Mouse (Mus musculus): ENCODE data around the gene Prkce. TPM values are rescaled to one million over a fixed set of nuclear protein-coding genes. Genes with fewer than 3 reads are reported as not detected.

Gene Prkce
- polyA plus RNA-seq, 1 experiment from 2014 or later: 18.7 TPM

- no peak for ATAC-seq (ENCODE audit: low FRiP score)
- 74% methylated on average over 3 of the region's 3 CpGs for WGBS
- no peak overlapping the region for H3K4me3 ChIP-seq
- H3K9ac ChIP-seq: no peak overlapping the region
- H3K27me3 ChIP-seq: no peaks in the 10 kb centered on the region
- H3K4me1 ChIP-seq (replicated peaks): no peaks in the 10 kb centered on the region; the same call in 1 of the 2 replicates
- H3K27ac ChIP-seq: no peak overlapping the region
- H3K36me3 ChIP-seq: no peaks in the 10 kb centered on the region
- no peak overlapping the region for H3K4me2 ChIP-seq
- no peaks in the 10 kb centered on the region for H3K9me3 ChIP-seq
Measured at GRCm38 (mm10) chr17:86337076-86337475, 169.5 kb downstream of the Prkce start.

DNA sequence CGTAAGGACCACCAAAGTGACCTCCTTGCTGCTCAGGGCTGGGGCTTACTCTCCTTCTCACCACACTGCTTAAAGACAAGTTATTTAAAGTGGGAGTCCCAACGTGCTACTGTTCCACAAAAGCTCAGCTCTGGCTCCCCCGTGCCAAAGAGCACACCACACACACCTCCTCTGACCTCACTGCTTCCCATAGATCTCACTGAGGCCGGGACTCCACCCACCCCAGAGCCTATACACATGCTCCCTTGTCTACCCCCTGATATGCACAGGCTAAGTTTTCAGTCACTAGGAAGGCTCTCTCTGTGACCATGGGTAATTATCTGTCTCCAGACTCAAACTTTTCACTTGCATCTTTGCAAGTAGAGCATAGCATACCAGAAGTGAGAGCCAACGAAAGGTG lies 170.7 kb downstream of the Prkce start:
- 82% methylated on average over 5 of the region's 5 CpGs for WGBS
- ATAC-seq (ENCODE audit: low FRiP score): no peak
- Histone ChIP-seq H3K9ac (no peak overlapping the region), H3K27ac (no peak overlapping the region), H3K4me2 (no peak overlapping the region), H3K9me3 (no peaks in the 10 kb centered on the region), H3K4me1 (replicated peaks) (no peaks in the 10 kb centered on the region; the same call in 1 of the 2 replicates), H3K4me3 (no peak overlapping the region), H3K27me3 (no peaks in the 10 kb centered on the region), H3K36me3 (no peaks in the 10 kb centered on the region)

GRCm38 (mm10) chr17:86344032-86344431 lies 176.4 kb downstream of the Prkce start:
- no peak overlapping the region for H3K9ac ChIP-seq
- 83% methylated on average over 8 of the region's 8 CpGs for WGBS
- H3K36me3 ChIP-seq: no peaks in the 10 kb centered on the region
- H3K27me3 ChIP-seq: no peaks in the 10 kb centered on the region
- no peak overlapping the region for H3K4me2 ChIP-seq
- ATAC-seq (ENCODE audit: low FRiP score): no peak
- H3K4me3 ChIP-seq: no peak overlapping the region
- H3K27ac ChIP-seq: no peak overlapping the region
- 0 out of 2 replicates have a peak, but pooled peaks cover 4% of the 10 kb centered on the region for H3K4me1 ChIP-seq (replicated peaks)
- no peaks in the 10 kb centered on the region for H3K9me3 ChIP-seq

- H3K36me3 ChIP-seq: no peaks in the 10 kb centered on the region
- H3K9ac ChIP-seq: no peak overlapping the region
- H3K4me2 ChIP-seq: no peak overlapping the region
- peaks cover 6% of the 10 kb centered on the region for H3K4me1 ChIP-seq (replicated peaks)
- H3K9me3 ChIP-seq: no peaks in the 10 kb centered on the region
- no peak overlapping the region for H3K27ac ChIP-seq
- no peak overlapping the region for H3K4me3 ChIP-seq
- ATAC-seq (ENCODE audit: low FRiP score): no peak
- 79% methylated on average over 22 of the region's 22 CpGs for WGBS
- H3K27me3 ChIP-seq: no peaks in the 10 kb centered on the region
Measured at GRCm38 (mm10) chr17:86345234-86346005, 177.8 kb downstream of the Prkce start.

GRCm38 (mm10) chr17:86350236-86350635 lies 182.7 kb downstream of the Prkce start:
- Histone ChIP-seq H3K4me1 (replicated peaks) (peaks cover 21% of the 10 kb centered on the region), H3K27me3 (no peaks in the 10 kb centered on the region), H3K4me2 (no peak overlapping the region), H3K9me3 (no peaks in the 10 kb centered on the region), H3K36me3 (no peaks in the 10 kb centered on the region), H3K27ac (peak overlapping the region; percentile 55), H3K4me3 (no peak overlapping the region), H3K9ac (no peak overlapping the region; the same call in 1 of the 2 replicates)
- no peak for ATAC-seq (ENCODE audit: low FRiP score)
- WGBS: 72% methylated on average over 3 of the region's 3 CpGs

DNA sequence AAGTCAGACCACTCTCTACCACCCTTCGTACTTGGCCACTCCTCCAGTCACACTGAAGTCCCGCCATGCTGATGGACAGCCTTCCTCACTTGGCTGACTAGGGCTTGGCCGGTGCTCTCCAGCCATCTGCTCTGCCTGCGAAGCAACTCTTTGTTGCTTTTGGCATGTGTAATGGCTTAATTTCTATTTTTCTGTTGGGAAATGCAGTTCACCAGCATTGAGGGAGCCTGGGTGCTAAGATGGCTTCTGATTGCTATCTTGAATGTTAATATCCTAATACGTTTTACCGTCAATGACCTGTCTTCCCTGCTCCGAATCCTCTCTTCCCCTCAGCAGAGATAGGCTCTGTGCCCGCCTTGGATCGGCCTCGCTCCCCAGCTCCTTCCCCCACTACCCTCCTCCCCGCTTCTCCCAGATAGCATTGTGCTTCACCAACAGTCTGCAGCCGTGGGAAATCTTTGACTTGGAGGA lies 183.2 kb downstream of the Prkce start:
- no peaks in the 10 kb centered on the region for H3K36me3 ChIP-seq
- peak overlapping the region; percentile 55 for H3K27ac ChIP-seq
- no peak overlapping the region; the same call in 1 of the 2 replicates for H3K9ac ChIP-seq
- 53% methylated on average over 12 of the region's 12 CpGs for WGBS
- no peaks in the 10 kb centered on the region for H3K27me3 ChIP-seq
- H3K4me1 ChIP-seq (replicated peaks): peaks cover 20% of the 10 kb centered on the region
- H3K9me3 ChIP-seq: no peaks in the 10 kb centered on the region
- no peak overlapping the region for H3K4me3 ChIP-seq
- no peak for ATAC-seq (ENCODE audit: low FRiP score)
- H3K4me2 ChIP-seq: no peak overlapping the region

- Histone ChIP-seq H3K27me3 (no peaks in the 10 kb centered on the region), H3K36me3 (no peaks in the 10 kb centered on the region), H3K4me3 (no peak overlapping the region), H3K4me2 (no peak overlapping the region), H3K27ac (no peak overlapping the region), H3K4me1 (replicated peaks) (peaks cover 25% of the 10 kb centered on the region), H3K9me3 (no peaks in the 10 kb centered on the region), H3K9ac (no peak overlapping the region)
- 83% methylated on average over 4 of the region's 4 CpGs for WGBS
- ATAC-seq (ENCODE audit: low FRiP score): no peak
Measured at GRCm38 (mm10) chr17:86351282-86351681, 183.7 kb downstream of the Prkce start.

GRCm38 (mm10) chr17:86352247-86353037 lies 184.9 kb downstream of the Prkce start:
- no peak for ATAC-seq (ENCODE audit: low FRiP score)
- Histone ChIP-seq H3K27ac (no peak overlapping the region), H3K4me3 (no peak overlapping the region), H3K9ac (no peak overlapping the region), H3K27me3 (no peaks in the 10 kb centered on the region), H3K9me3 (no peaks in the 10 kb centered on the region), H3K4me1 (replicated peaks) (peaks cover 27% of the 10 kb centered on the region), H3K36me3 (no peaks in the 10 kb centered on the region), H3K4me2 (no peak overlapping the region)
- 87% methylated on average over 12 of the region's 12 CpGs for WGBS

- Histone ChIP-seq H3K27ac (no peak overlapping the region), H3K9me3 (no peaks in the 10 kb centered on the region), H3K36me3 (no peaks in the 10 kb centered on the region), H3K4me2 (no peak overlapping the region), H3K4me3 (no peak overlapping the region), H3K4me1 (replicated peaks) (peaks cover 27% of the 10 kb centered on the region), H3K9ac (no peak overlapping the region), H3K27me3 (no peaks in the 10 kb centered on the region)
- no peak for ATAC-seq (ENCODE audit: low FRiP score)
- WGBS: 84% methylated on average over 4 of the region's 4 CpGs
Measured at GRCm38 (mm10) chr17:86353679-86354078, 186.1 kb downstream of the Prkce start.

DNA sequence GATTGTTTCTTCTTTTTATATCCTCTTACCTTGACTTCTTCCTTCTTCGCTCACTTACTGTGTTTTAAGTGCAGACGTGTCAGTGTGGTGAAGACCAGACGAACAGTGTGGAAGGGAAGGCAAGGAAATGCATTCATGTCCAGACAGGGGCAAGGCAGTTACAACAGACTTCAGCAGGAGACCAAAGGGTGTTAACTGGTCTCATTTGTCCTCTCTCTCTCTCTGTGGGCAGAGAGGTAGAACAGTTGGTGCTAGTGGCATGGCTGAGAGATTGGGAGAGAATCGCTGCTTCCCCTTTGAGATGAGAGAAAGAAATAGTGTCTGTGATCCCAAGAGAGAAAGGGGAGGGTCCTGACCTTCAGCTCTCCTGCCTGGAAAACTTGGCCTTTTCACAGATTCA lies 186.5 kb downstream of the Prkce start:
- no peaks in the 10 kb centered on the region for H3K9me3 ChIP-seq
- H3K4me1 ChIP-seq (replicated peaks): peaks cover 27% of the 10 kb centered on the region

GRCm38 (mm10) chr17:86354896-86355295 lies 187.3 kb downstream of the Prkce start:
- no peaks in the 10 kb centered on the region for H3K27me3 ChIP-seq
- no peak overlapping the region for H3K9ac ChIP-seq
- no peak overlapping the region for H3K27ac ChIP-seq
- H3K4me1 ChIP-seq (replicated peaks): peaks cover 27% of the 10 kb centered on the region
- H3K9me3 ChIP-seq: no peaks in the 10 kb centered on the region
- no peak overlapping the region for H3K4me3 ChIP-seq
- no peak for ATAC-seq (ENCODE audit: low FRiP score)
- H3K36me3 ChIP-seq: no peaks in the 10 kb centered on the region
- WGBS: 92% methylated on average over 3 of the region's 3 CpGs
- H3K4me2 ChIP-seq: no peak overlapping the region

More for the DNA sequence above, 186.5 kb downstream of the Prkce start:
- H3K4me2 ChIP-seq: no peak overlapping the region
- no peak overlapping the region for H3K9ac ChIP-seq
- no peak for ATAC-seq (ENCODE audit: low FRiP score)
- no peak overlapping the region for H3K27ac ChIP-seq
- no peak overlapping the region for H3K4me3 ChIP-seq
- H3K27me3 ChIP-seq: no peaks in the 10 kb centered on the region
- WGBS: 93% methylated on average over 4 of the region's 4 CpGs
- no peaks in the 10 kb centered on the region for H3K36me3 ChIP-seq

GRCm38 (mm10) chr17:86355318-86355717 lies 187.7 kb downstream of the Prkce start:
- Histone ChIP-seq H3K27me3 (no peaks in the 10 kb centered on the region), H3K27ac (no peak overlapping the region), H3K4me1 (replicated peaks) (peaks cover 26% of the 10 kb centered on the region), H3K9ac (no peak overlapping the region), H3K9me3 (no peaks in the 10 kb centered on the region), H3K4me3 (no peak overlapping the region), H3K36me3 (no peaks in the 10 kb centered on the region), H3K4me2 (no peak overlapping the region)
- ATAC-seq (ENCODE audit: low FRiP score): no peak
- WGBS: 83% methylated on average over 2 of the region's 2 CpGs
